Mouse (Mus musculus): ENCODE measurements at regions not wholly inside any gene's neighbourhood (a gene's known extent, or its start where the extent isn't known, plus 50 kb on each side); places are given as distances from the start of the nearest gene placed in this dataset.

DNA sequence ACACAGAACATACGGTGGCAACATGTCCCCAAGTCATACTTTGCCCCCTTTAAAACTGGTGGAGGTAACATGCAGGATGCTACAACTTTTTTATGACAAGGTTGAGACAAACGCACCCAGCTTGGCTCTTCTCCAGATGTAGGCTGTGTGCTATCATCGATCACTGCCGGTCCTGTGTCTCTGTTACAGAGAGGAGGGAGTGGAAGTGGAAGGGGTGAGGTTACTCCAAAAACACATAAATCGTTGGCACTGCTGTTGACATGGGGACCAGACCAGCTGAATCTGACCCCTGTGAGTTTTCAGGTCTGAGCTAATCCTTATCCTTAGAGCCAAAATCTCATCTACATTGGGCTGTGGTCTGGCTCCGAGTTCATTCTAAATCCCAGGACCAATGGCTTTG is 335.0 kb upstream of the Nfe2l3 start:
- H3K27me3 ChIP-seq (replicated peaks), result no peaks in the 10 kb centered on the region
- no peak overlapping the region for H3K4me2 ChIP-seq (ENCODE audit: insufficient read depth, low read depth, poor library complexity, severe bottlenecking)
- dilution Hi-C loops (cut with MboI; ENCODE audit: extremely low pct_ligation_motif_present, extremely low pct_unique_long_range_greater_than_20kb, low sequenced_read_pairs) (no loop called here), in situ Hi-C loops (cut with MboI; ENCODE audit: low pct_ligation_motif_present, low pct_unique_long_range_greater_than_20kb, low sequenced_read_pairs) (no loop called here)
- H3K4me1 ChIP-seq (ENCODE audit: control insufficient read depth in 1 of 2, insufficient read depth in 2 of 2), result no peaks in the 10 kb centered on the region
- H3K36me3 ChIP-seq (replicated peaks in 1 of 2; ENCODE audit: control insufficient read depth in 1 of 2, insufficient read depth in 1 of 2, low read length in 1 of 2), result no peaks in the 10 kb centered on the region
- no peak overlapping the region for H3K27ac ChIP-seq (ENCODE audit: insufficient read depth, low read depth)
- TF ChIP-seq MAFK (IDR thresholded peaks at IDR 0.05; ENCODE audit: insufficient replicate concordance, low read length), result no peak
- TF ChIP-seq ELF1 (IDR thresholded peaks at IDR 0.05; ENCODE audit: low read depth, low read length), result no peak
- TF ChIP-seq CHD2 (IDR thresholded peaks at IDR 0.05; ENCODE audit: low read length), result no peak
- no peak for TF ChIP-seq TBP (conservative IDR thresholded peaks at IDR 0.05; ENCODE audit: low read depth, low read length)
- TF ChIP-seq ETS1 (conservative IDR thresholded peaks at IDR 0.05; ENCODE audit: low read depth, low read length), result no peak
- no peak for TF ChIP-seq MAX (IDR thresholded peaks at IDR 0.05; ENCODE audit: low read length)
- TF ChIP-seq GABPA (IDR thresholded peaks at IDR 0.05; ENCODE audit: insufficient replicate concordance, low read depth, low read length), result no peak
- H3K4me3 ChIP-seq (replicated peaks in 1 of 3; ENCODE audit: low read depth in 2 of 3, low read length in 2 of 3, poor library complexity in 1 of 3), result no peak overlapping the region
- no peak overlapping the region for H3K9ac ChIP-seq (ENCODE audit: insufficient read depth, low read depth)
- H3K9me3 ChIP-seq (replicated peaks; ENCODE audit: low read length), result no peaks in the 10 kb centered on the region
- DNase-seq (ENCODE audit: extremely low read depth), result no peak
- H3K79me2 ChIP-seq (replicated peaks; ENCODE audit: control insufficient read depth, extremely low read depth, insufficient read depth, poor library complexity, severe bottlenecking), result no peaks in the 10 kb centered on the region

- Histone ChIP-seq H3K36me3 (replicated peaks in 1 of 2; ENCODE audit: control insufficient read depth in 1 of 2, insufficient read depth in 1 of 2, low read length in 1 of 2) (no peaks in the 10 kb centered on the region), H3K9ac (ENCODE audit: insufficient read depth, low read depth) (no peak overlapping the region), H3K4me2 (ENCODE audit: insufficient read depth, low read depth, poor library complexity, severe bottlenecking) (no peak overlapping the region), H3K27me3 (replicated peaks) (no peaks in the 10 kb centered on the region), H3K4me1 (ENCODE audit: control insufficient read depth in 1 of 2, insufficient read depth in 2 of 2) (no peaks in the 10 kb centered on the region), H3K79me2 (replicated peaks; ENCODE audit: control insufficient read depth, extremely low read depth, insufficient read depth, poor library complexity, severe bottlenecking) (no peaks in the 10 kb centered on the region), H3K4me3 (replicated peaks in 1 of 3; ENCODE audit: low read depth in 2 of 3, low read length in 2 of 3, poor library complexity in 1 of 3) (no peak overlapping the region), H3K27ac (ENCODE audit: insufficient read depth, low read depth) (no peak overlapping the region), H3K9me3 (replicated peaks; ENCODE audit: low read length) (no peaks in the 10 kb centered on the region)
- no peak for DNase-seq (ENCODE audit: extremely low read depth)
- no peak for TF ChIP-seq MAX (IDR thresholded peaks at IDR 0.05; ENCODE audit: low read length)
- TF ChIP-seq E2F4 (IDR thresholded peaks at IDR 0.05; ENCODE audit: insufficient replicate concordance, low read depth, low read length), result no peak
- no peak for TF ChIP-seq HCFC1 (IDR thresholded peaks at IDR 0.05; ENCODE audit: low read depth, low read length)
- TF ChIP-seq GABPA (IDR thresholded peaks at IDR 0.05; ENCODE audit: insufficient replicate concordance, low read depth, low read length), result no peak
- no peak for TF ChIP-seq JUND (conservative IDR thresholded peaks at IDR 0.05; ENCODE audit: low read depth, low read length)
- no peak for TF ChIP-seq ELF1 (IDR thresholded peaks at IDR 0.05; ENCODE audit: low read depth, low read length)
- TF ChIP-seq KAT2A (IDR thresholded peaks at IDR 0.05; ENCODE audit: insufficient replicate concordance, low read length), result no peak
- TF ChIP-seq EP300 (IDR thresholded peaks at IDR 0.05; ENCODE audit: low read length), result no peak
- TF ChIP-seq MXI1 (IDR thresholded peaks at IDR 0.05; ENCODE audit: low read depth, low read length), result no peak
- no peak for TF ChIP-seq TBP (conservative IDR thresholded peaks at IDR 0.05; ENCODE audit: low read depth, low read length)
- TF ChIP-seq ZKSCAN1 (IDR thresholded peaks at IDR 0.05; ENCODE audit: borderline replicate concordance, low read depth, low read length), result no peak
- TF ChIP-seq ZMIZ1 (IDR thresholded peaks at IDR 0.05; ENCODE audit: low read depth, low read length), result no peak
- TF ChIP-seq NELFE (IDR thresholded peaks at IDR 0.05; ENCODE audit: low read depth, low read length), result no peak
- in situ Hi-C loops (cut with MboI; ENCODE audit: low pct_ligation_motif_present, low pct_unique_long_range_greater_than_20kb, low sequenced_read_pairs), result no loop called here
- dilution Hi-C loops (cut with MboI; ENCODE audit: extremely low pct_ligation_motif_present, extremely low pct_unique_long_range_greater_than_20kb, low sequenced_read_pairs), result no loop called here
Measured at GRCm38 (mm10) chr6:51100341-51100740, 332.1 kb upstream of the Nfe2l3 start.
